Mouse (Mus musculus) hindbrain, postnatal 0 days (tissue): ENCODE measurements around the gene Otud1. TPM values are rescaled to one million over a fixed set of nuclear protein-coding genes. Genes with fewer than 3 reads are reported as not detected.
A peak's percentile ranks its signal among the peaks of the same experiment; 100 is the strongest.

Experiments
- ATAC-seq: fragments of 200-750 bp; cut with Nextera tagmentation; 2 replicates; pipeline ENCODE4 v1.8.0; 2017; ENCODE audit warnings: mild to moderate bottlenecking, moderate TSS enrichment, moderate library complexity
- DNase-seq: peaks from one replicate; pipeline ENCODE4 v3.0.0-alpha.2; 2015; ENCODE audit warnings: low spot score
- H3K27ac ChIP-seq: fragments of 300-500 bp; sonication (generic); 2 replicates; pipeline ENCODE4 v1.5.1; 2014; ENCODE audit warnings: mild to moderate bottlenecking
- H3K27me3 ChIP-seq: fragments of 300-500 bp; sonication (generic); 2 replicates; pipeline ENCODE4 v1.6.1; 2014; ENCODE audit warnings: low read length, mixed read lengths; ENCODE audit not compliant: insufficient read depth
- H3K36me3 ChIP-seq: fragments of 300-500 bp; sonication (generic); 2 replicates; pipeline ENCODE4 v1.6.1; 2014; ENCODE audit warnings: low read length, mixed read lengths; ENCODE audit not compliant: insufficient read depth
- H3K4me1 ChIP-seq: fragments of 300-500 bp; sonication (generic); 2 replicates; pipeline ENCODE4 v1.6.1; 2014; ENCODE audit warnings: antibody characterized with exemption, low read length, mixed read lengths; ENCODE audit not compliant: insufficient read depth
- H3K4me2 ChIP-seq: fragments of 300-500 bp; sonication (generic); 2 replicates; pipeline ENCODE4 v1.6.1; 2014; ENCODE audit warnings: low read depth, mild to moderate bottlenecking, low read length, moderate library complexity, mixed read lengths
- H3K4me3 ChIP-seq: fragments of 300-500 bp; sonication (generic); 2 replicates; pipeline ENCODE4 v1.5.1; 2014; ENCODE audit warnings: low read length
- H3K9ac ChIP-seq: fragments of 300-500 bp; sonication (generic); replicated peaks from 2 replicates; pipeline ENCODE4 v1.6.1; 2014; ENCODE audit warnings: mild to moderate bottlenecking, low read length, moderate library complexity, mixed read lengths
- H3K9me3 ChIP-seq: fragments of 300-500 bp; sonication (generic); 2 replicates; pipeline ENCODE4 v1.6.1; 2016; ENCODE audit warnings: low read length, mixed read lengths
- CTCF ChIP-seq: IDR thresholded peaks from 2 replicates; pipeline ENCODE4 v1.5.1; 2016; ENCODE audit warnings: antibody characterized with exemption, control low read depth, low read depth
- WGBS: fragments of 180-500 bp; shearing (Covaris S2); extraction: QIAGEN DNeasy Blood & Tissue Kit; methylation state at CpG from one replicate; pipeline ENCODE4 v1.1.7; 2014; 5-methylcytosine and 5-hydroxymethylcytosine counted together
- polyA plus RNA-seq: library from polyadenylated mRNA; unstranded; fragments of >200 nt; fragmentation: Nextera tagmentation; extraction: Ambion mirVana; gene quantifications from 2 replicates; pipeline ENCODE4 v1.2.1, GENCODE M21; 2015
- total RNA-seq: library from RNA; depleted of rRNA; stranded (reverse); fragments of >200 nt; gene quantifications from 2 replicates; pipeline ENCODE4 v1.2.3, GENCODE M21; 2014

Gene Otud1
- total and polyA plus RNA-seq, 2 experiments from 2014 or later = 3.0 to 7.9 TPM

DNA sequence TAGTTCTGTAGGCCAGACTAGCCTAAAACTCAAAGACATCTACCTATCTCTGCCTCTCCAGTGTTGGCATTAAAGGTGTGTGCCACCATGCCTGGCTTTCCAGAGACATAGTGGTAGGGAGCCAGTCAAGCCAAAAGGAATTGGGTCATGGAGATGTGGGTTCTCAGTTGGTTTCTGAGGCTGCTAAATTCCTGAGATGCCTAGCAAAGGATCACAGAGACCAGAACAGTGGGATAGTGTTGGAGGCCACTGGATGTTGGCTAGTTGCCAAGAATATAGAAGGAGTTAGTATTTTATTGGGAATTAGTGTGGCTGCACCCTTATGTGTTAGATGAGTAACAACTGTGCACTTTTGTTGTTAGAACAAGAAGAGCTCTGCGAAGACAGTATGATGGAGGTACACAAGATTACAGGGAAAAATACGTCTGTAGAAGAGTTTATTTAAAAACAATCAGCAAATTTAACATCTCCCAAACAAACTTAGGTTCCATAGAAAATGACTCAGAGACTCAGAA is 24.1 kb upstream of the Otud1 start:
- Histone ChIP-seq H3K4me3 (no peak overlapping the region), H3K9ac (no peak overlapping the region), H3K27me3 (no peaks in the 10 kb centered on the region), H3K27ac (no peak overlapping the region), H3K36me3 (no peaks in the 10 kb centered on the region), H3K4me1 (no peaks in the 10 kb centered on the region), H3K9me3 (no peaks in the 10 kb centered on the region), H3K4me2 (no peak overlapping the region)
- TF ChIP-seq CTCF = no peak
- DNase-seq (peak; percentile 18), ATAC-seq (peak; percentile 49; the same call in 1 of the 2 replicates)
- 30% methylated on average over 2 of the region's 2 CpGs for WGBS

DNA sequence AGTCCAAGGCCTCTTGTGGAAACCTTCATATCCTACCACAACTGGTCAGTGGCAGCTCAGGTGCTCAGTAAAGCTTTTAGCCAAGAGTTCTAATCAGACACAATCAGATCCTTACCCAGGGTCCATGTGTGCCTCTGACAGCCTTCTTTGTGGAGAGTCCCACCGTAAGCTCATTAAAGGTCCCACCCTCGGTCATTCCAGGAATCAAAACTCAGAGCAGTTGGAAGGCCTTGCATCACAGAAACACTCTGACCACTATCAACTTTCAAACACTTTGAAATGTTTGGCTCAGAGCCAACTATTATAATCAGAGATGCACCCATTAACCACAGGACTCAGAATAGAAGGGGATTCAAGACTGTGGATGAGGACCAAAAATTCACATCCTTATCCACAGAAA is 12.4 kb upstream of the Otud1 start:
- Histone ChIP-seq H3K27ac (no peak overlapping the region), H3K4me3 (no peak overlapping the region), H3K4me1 (no peaks in the 10 kb centered on the region), H3K9me3 (no peaks in the 10 kb centered on the region), H3K4me2 (no peak overlapping the region), H3K27me3 (no peaks in the 10 kb centered on the region), H3K9ac (no peak overlapping the region), H3K36me3 (no peaks in the 10 kb centered on the region)
- ATAC-seq (no peak), DNase-seq (no peak)
- whole genome bisulfite sequencing = 87% methylated on average over 2 of the region's 2 CpGs
- TF ChIP-seq CTCF = no peak

- TF ChIP-seq CTCF = no peak
- ATAC-seq (no peak), DNase-seq (no peak)
- no peak overlapping the region for H3K4me2 ChIP-seq
- H3K4me1 ChIP-seq = no peaks in the 10 kb centered on the region
- H3K9me3 ChIP-seq = no peaks in the 10 kb centered on the region
- no peak overlapping the region for H3K9ac ChIP-seq
- 75% methylated on average over 4 of the region's 4 CpGs for WGBS
- H3K36me3 ChIP-seq = no peaks in the 10 kb centered on the region
- no peak overlapping the region for H3K27ac ChIP-seq
- no peak overlapping the region for H3K4me3 ChIP-seq
- H3K27me3 ChIP-seq = no peaks in the 10 kb centered on the region
These were observed 11.4 kb upstream of the Otud1 start for GRCm38 (mm10) chr2:19646144-19646543.

- H3K27me3 ChIP-seq = no peaks in the 10 kb centered on the region
- H3K9ac ChIP-seq = no peak overlapping the region
- DNase-seq (peak; percentile 35), ATAC-seq (no peak)
- no peaks in the 10 kb centered on the region for H3K4me1 ChIP-seq
- no peak overlapping the region for H3K4me2 ChIP-seq
- 24% methylated on average over 1 of the region's 1 CpGs for WGBS
- H3K27ac ChIP-seq = no peak overlapping the region
- H3K4me3 ChIP-seq = no peak overlapping the region
- no peak for TF ChIP-seq CTCF
- H3K36me3 ChIP-seq = no peaks in the 10 kb centered on the region
- no peaks in the 10 kb centered on the region for H3K9me3 ChIP-seq
These were observed 10.6 kb upstream of the Otud1 start for GRCm38 (mm10) chr2:19646910-19647309.

DNA sequence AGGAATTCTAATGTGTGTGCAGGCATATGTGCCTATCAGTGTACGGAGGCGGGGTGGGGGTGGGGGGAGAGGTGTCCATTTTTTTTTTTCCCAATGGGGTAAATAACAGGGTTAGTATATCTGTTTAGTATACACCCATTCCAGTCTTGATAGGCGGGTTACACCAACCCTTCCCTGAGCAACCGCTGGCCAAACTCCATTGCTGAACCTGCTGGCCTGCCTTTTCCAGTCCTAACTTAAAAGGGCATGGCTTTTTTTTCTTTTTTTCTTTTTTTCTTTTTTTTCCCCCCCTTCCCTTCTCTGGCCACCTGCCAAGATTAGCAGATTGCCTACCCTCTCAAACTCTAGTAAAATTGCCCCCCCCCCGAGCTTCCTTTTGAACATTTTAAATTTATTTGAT is 1.1 kb upstream of the Otud1 start:
- TF ChIP-seq CTCF = no peak
- Histone ChIP-seq H3K4me2 (peak overlapping the region; percentile 67), H3K36me3 (no peaks in the 10 kb centered on the region), H3K4me3 (no peak overlapping the region; the same call in 1 of the 2 replicates), H3K27ac (0 out of 2 replicates have a peak overlapping the region, but pooled peaks have one; percentile 85), H3K27me3 (no peaks in the 10 kb centered on the region), H3K4me1 (0 out of 2 replicates have a peak, but pooled peaks cover 4% of the 10 kb centered on the region), H3K9me3 (no peaks in the 10 kb centered on the region), H3K9ac (no peak overlapping the region)
- ATAC-seq = no peak
- WGBS = 23% methylated on average over 5 of the region's 5 CpGs
- DNase-seq = no peak

DNA sequence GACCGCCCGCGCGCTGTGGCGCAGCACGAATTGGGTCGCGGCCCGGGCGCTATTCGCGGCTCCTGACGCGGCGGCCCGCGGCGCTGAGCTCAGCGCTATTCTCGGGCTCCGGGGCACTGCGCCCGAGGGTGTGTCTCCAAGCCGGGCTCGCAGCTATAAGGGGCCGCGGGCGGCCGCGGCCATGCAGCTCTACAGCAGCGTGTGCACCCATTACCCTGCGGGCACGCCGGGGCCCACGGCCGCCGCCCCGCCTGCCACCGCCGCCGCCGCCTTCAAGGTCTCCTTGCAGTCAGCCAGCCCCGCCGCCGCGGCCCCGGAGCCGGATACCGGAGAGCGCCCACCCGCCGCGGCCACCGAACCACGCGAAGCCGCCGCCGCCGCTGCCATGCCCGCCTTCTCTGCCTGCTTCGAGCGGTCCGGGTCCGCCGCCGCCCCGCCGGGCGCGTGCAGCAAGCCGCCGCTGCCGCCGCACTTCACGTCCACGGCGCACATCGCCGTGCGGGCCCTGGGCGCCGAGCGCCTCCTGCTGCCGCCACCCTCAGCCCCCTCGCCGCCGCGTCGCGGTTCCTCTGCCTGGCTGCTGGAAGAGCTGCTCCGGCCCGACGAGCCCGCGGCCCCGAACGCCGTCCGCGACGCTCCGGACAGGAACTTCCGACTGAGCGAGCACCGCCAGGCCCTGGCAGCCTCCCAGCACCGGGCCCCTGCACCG is 483 bp downstream of the Otud1 start:
- H3K4me1 ChIP-seq = 0 out of 2 replicates have a peak, but pooled peaks cover 4% of the 10 kb centered on the region
- H3K9ac ChIP-seq = peak overlapping the region; percentile 62
- no peak for TF ChIP-seq CTCF
- ATAC-seq = peak; percentile 86
- WGBS = under 1% methylated on average over 101 of the region's 108 CpGs
- peak overlapping the region; percentile 67 for H3K4me2 ChIP-seq
- H3K27ac ChIP-seq = peak overlapping the region; percentile 85
- H3K27me3 ChIP-seq = no peaks in the 10 kb centered on the region
- no peaks in the 10 kb centered on the region for H3K36me3 ChIP-seq
- peak; percentile 65 for DNase-seq
- peak overlapping the region; percentile 80 for H3K4me3 ChIP-seq
- H3K9me3 ChIP-seq = no peaks in the 10 kb centered on the region
